Mouse (Mus musculus): Measurements from ENCODE around the gene Qrfp. TPM values are rescaled to one million over a fixed set of nuclear protein-coding genes. Genes with fewer than 3 reads are reported as not detected.

The Qrfp gene
- polyA plus RNA-seq, 1 experiment = 0.17 TPM

- TF ChIP-seq FLI1 (IDR thresholded peaks at IDR 0.05; ENCODE audit: low read length) (no peak), GATA1 (IDR thresholded peaks at IDR 0.05; ENCODE audit: borderline replicate concordance, low read length) (no peak)
- no peaks in the 10 kb centered on the region for H3K9me3 ChIP-seq
- no peak overlapping the region for H3K4me3 ChIP-seq (replicated peaks)
- peaks cover 94% of the 10 kb centered on the region for H3K36me3 ChIP-seq (replicated peaks; ENCODE audit: low read length)
- H3K4me1 ChIP-seq = peaks cover 20% of the 10 kb centered on the region; the same call in 1 of the 2 replicates
- no peaks in the 10 kb centered on the region for H3K27me3 ChIP-seq (replicated peaks)
These were observed 25.3 kb downstream of the Qrfp start for GRCm38 (mm10) chr2:31785074-31785473.

DNA sequence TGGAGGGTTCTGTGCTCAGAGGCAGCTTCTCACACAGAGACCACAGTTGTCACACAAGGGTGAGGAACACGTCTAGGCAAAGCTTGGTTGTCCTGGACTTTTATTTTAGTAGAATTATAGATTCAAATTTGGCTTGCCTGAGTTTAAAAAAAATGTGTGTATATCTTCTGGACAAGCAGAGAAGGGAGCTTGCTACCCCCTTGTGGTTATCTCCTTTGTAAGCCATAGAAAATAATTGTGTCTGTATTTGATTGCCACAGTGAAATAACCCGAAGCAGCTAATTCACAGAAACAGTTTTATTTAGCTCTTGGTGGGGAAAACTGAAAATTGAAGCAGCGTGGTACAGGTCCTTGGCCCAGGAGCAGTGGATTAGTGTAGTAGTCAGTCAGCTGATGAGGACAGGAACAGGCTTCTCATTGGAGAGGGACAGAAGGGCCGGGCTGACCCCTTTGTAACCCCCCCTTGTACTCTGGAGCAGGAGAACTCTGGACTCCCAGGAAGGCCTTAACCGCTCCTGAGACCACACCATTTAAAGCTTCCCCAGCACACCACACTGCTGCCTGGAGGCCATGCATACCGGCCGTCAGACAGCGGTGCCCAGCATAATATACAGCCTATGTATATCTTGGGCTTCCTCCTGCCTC lies 27.3 kb downstream of the Qrfp start:
- H3K4me3 ChIP-seq (replicated peaks) = no peak overlapping the region
- H3K27me3 ChIP-seq (replicated peaks) = no peaks in the 10 kb centered on the region
- H3K4me1 ChIP-seq = peaks cover 22% of the 10 kb centered on the region; the same call in 1 of the 2 replicates
- no peaks in the 10 kb centered on the region for H3K9me3 ChIP-seq
- TF ChIP-seq FLI1 (IDR thresholded peaks at IDR 0.05; ENCODE audit: low read length) (no peak), GATA1 (IDR thresholded peaks at IDR 0.05; ENCODE audit: borderline replicate concordance, low read length) (no peak)
- peaks cover 97% of the 10 kb centered on the region for H3K36me3 ChIP-seq (replicated peaks; ENCODE audit: low read length)

DNA sequence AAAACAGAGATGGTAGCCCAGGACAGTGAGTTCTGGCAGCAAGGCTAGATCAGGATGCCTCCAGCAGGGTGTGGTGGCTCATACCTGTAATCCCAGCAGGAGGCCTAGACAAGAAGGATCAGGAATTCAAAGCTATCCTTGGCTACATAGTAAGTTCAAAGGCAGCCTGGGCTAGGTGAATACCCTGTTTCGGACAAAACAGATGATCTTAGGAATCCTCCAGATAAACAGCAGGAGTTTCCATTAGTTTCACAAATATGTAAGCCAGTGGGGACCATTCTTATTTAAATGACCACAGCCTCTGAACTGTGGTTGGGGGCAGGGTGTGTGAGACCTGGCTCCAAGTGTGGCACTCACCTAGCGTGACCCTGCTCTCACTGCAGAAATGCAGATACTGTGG lies 31.1 kb downstream of the Qrfp start:
- Histone ChIP-seq H3K9me3 (peaks cover 3% of the 10 kb centered on the region; the same call in 1 of the 2 replicates), H3K36me3 (replicated peaks; ENCODE audit: low read length) (peaks cover 80% of the 10 kb centered on the region), H3K4me1 (peaks cover 34% of the 10 kb centered on the region), H3K27me3 (replicated peaks) (no peaks in the 10 kb centered on the region), H3K4me3 (replicated peaks) (no peak overlapping the region)
- no peak for TF ChIP-seq FLI1 (IDR thresholded peaks at IDR 0.05; ENCODE audit: low read length)
- no peak for TF ChIP-seq GATA1 (IDR thresholded peaks at IDR 0.05; ENCODE audit: borderline replicate concordance, low read length)

- TF ChIP-seq FLI1 (IDR thresholded peaks at IDR 0.05; ENCODE audit: low read length) (no peak), GATA1 (IDR thresholded peaks at IDR 0.05; ENCODE audit: borderline replicate concordance, low read length) (no peak)
- Histone ChIP-seq H3K4me3 (replicated peaks) (no peak overlapping the region), H3K9me3 (peaks cover 3% of the 10 kb centered on the region; the same call in 1 of the 2 replicates), H3K36me3 (replicated peaks; ENCODE audit: low read length) (peaks cover 56% of the 10 kb centered on the region), H3K4me1 (peaks cover 50% of the 10 kb centered on the region), H3K27me3 (replicated peaks) (no peaks in the 10 kb centered on the region)
These were observed 33.9 kb downstream of the Qrfp start for GRCm38 (mm10) chr2:31776479-31776878.

GRCm38 (mm10) chr2:31770781-31771441 lies 39.5 kb downstream of the Qrfp start:
- peaks cover 8% of the 10 kb centered on the region for H3K36me3 ChIP-seq (replicated peaks; ENCODE audit: low read length)
- no peak for TF ChIP-seq FLI1 (IDR thresholded peaks at IDR 0.05; ENCODE audit: low read length)
- no peak for TF ChIP-seq GATA1 (IDR thresholded peaks at IDR 0.05; ENCODE audit: borderline replicate concordance, low read length)
- H3K27me3 ChIP-seq (replicated peaks) = no peaks in the 10 kb centered on the region
- no peaks in the 10 kb centered on the region for H3K9me3 ChIP-seq
- H3K4me3 ChIP-seq (replicated peaks) = peak overlapping the region; percentile 90
- H3K4me1 ChIP-seq = peaks cover 81% of the 10 kb centered on the region

GRCm38 (mm10) chr2:31769631-31770111 lies 40.7 kb downstream of the Qrfp start:
- H3K9me3 ChIP-seq = no peaks in the 10 kb centered on the region
- H3K27me3 ChIP-seq (replicated peaks) = no peaks in the 10 kb centered on the region
- H3K4me3 ChIP-seq (replicated peaks) = peak overlapping the region; percentile 84
- H3K4me1 ChIP-seq = peaks cover 90% of the 10 kb centered on the region
- no peak for TF ChIP-seq FLI1 (IDR thresholded peaks at IDR 0.05; ENCODE audit: low read length)
- no peak for TF ChIP-seq GATA1 (IDR thresholded peaks at IDR 0.05; ENCODE audit: borderline replicate concordance, low read length)
- peaks cover 4% of the 10 kb centered on the region for H3K36me3 ChIP-seq (replicated peaks; ENCODE audit: low read length)

GRCm38 (mm10) chr2:31769115-31769514 lies 41.3 kb downstream of the Qrfp start:
- H3K9me3 ChIP-seq = no peaks in the 10 kb centered on the region
- peaks cover 95% of the 10 kb centered on the region for H3K4me1 ChIP-seq
- peak overlapping the region; percentile 84 for H3K4me3 ChIP-seq (replicated peaks)
- H3K36me3 ChIP-seq (replicated peaks; ENCODE audit: low read length) = peaks cover 4% of the 10 kb centered on the region
- H3K27me3 ChIP-seq (replicated peaks) = no peaks in the 10 kb centered on the region
- TF ChIP-seq FLI1 (IDR thresholded peaks at IDR 0.05; ENCODE audit: low read length) (no peak), GATA1 (IDR thresholded peaks at IDR 0.05; ENCODE audit: borderline replicate concordance, low read length) (no peak)

GRCm38 (mm10) chr2:31767815-31768214 lies 42.6 kb downstream of the Qrfp start:
- H3K27me3 ChIP-seq (replicated peaks) = no peaks in the 10 kb centered on the region
- H3K4me3 ChIP-seq (replicated peaks) = no peak overlapping the region
- peaks cover 97% of the 10 kb centered on the region for H3K4me1 ChIP-seq
- TF ChIP-seq FLI1 (IDR thresholded peaks at IDR 0.05; ENCODE audit: low read length) (no peak), GATA1 (IDR thresholded peaks at IDR 0.05; ENCODE audit: borderline replicate concordance, low read length) (no peak)
- H3K9me3 ChIP-seq = no peaks in the 10 kb centered on the region
- H3K36me3 ChIP-seq (replicated peaks; ENCODE audit: low read length) = no peaks in the 10 kb centered on the region

GRCm38 (mm10) chr2:31767104-31767503 lies 43.3 kb downstream of the Qrfp start:
- Histone ChIP-seq H3K36me3 (replicated peaks; ENCODE audit: low read length) (peaks cover 2% of the 10 kb centered on the region), H3K27me3 (replicated peaks) (no peaks in the 10 kb centered on the region), H3K4me3 (replicated peaks) (peak overlapping the region; percentile 9), H3K9me3 (no peaks in the 10 kb centered on the region), H3K4me1 (peaks cover 98% of the 10 kb centered on the region)
- no peak for TF ChIP-seq GATA1 (IDR thresholded peaks at IDR 0.05; ENCODE audit: borderline replicate concordance, low read length)
- TF ChIP-seq FLI1 (IDR thresholded peaks at IDR 0.05; ENCODE audit: low read length) = no peak

DNA sequence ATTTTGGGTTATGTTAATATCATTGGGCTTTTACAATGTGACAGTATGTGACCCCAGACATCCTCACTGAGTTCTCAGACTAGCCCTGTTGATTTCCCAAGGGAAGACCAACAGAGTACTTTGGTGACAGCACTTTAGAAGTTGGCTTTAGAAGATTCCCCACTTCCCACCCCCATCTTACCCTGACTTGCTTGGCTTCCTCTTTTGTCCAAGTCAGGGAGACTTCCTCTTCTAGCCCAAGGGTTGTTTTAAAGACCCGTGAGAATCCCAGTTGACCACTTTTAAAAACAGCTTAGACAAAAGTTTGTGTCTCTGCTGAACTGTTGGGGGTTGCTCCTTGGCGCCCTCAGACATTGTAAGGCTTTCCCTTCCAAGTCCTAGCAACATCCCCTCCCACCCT lies 47.1 kb downstream of the Qrfp start:
- H3K27me3 ChIP-seq (replicated peaks) = no peaks in the 10 kb centered on the region

More for the DNA sequence above, 47.1 kb downstream of the Qrfp start:
- H3K4me3 ChIP-seq (replicated peaks) = peak overlapping the region; percentile 56
- no peaks in the 10 kb centered on the region for H3K9me3 ChIP-seq
- peaks cover 2% of the 10 kb centered on the region for H3K36me3 ChIP-seq (replicated peaks; ENCODE audit: low read length)
- peaks cover 97% of the 10 kb centered on the region for H3K4me1 ChIP-seq
- TF ChIP-seq FLI1 (IDR thresholded peaks at IDR 0.05; ENCODE audit: low read length) (no peak), GATA1 (IDR thresholded peaks at IDR 0.05; ENCODE audit: borderline replicate concordance, low read length) (no peak)
